Mouse (Mus musculus): ENCODE results near the gene Cdkn2c.

- no peak for TF ChIP-seq MAFK (IDR thresholded peaks at IDR 0.05; ENCODE audit: insufficient replicate concordance, low read length)
- no peak for TF ChIP-seq POLR2A (IDR thresholded peaks at IDR 0.05; ENCODE audit: low read depth, low read length)
- TF ChIP-seq CTCF (conservative IDR thresholded peaks at IDR 0.05 in 1 of 2, IDR thresholded peaks at IDR 0.05 in 1 of 2; ENCODE audit: low read depth in 2 of 2, low read length in 2 of 2), result no peak
- TF ChIP-seq HCFC1 (IDR thresholded peaks at IDR 0.05; ENCODE audit: low read depth, low read length), result no peak
- no peak for TF ChIP-seq ZC3H11A (IDR thresholded peaks at IDR 0.05; ENCODE audit: low read depth, low read length)
- TF ChIP-seq USF2 (conservative IDR thresholded peaks at IDR 0.05; ENCODE audit: low read depth, low read length), result no peak
- no peak for TF ChIP-seq SMC3 (IDR thresholded peaks at IDR 0.05; ENCODE audit: low read depth, low read length)
- no peak for TF ChIP-seq CHD1 (IDR thresholded peaks at IDR 0.05; ENCODE audit: low read depth, low read length)
- no peak for TF ChIP-seq USF1 (IDR thresholded peaks at IDR 0.05; ENCODE audit: low read depth, low read length)
- TF ChIP-seq NRF1 (IDR thresholded peaks at IDR 0.05; ENCODE audit: low read depth, low read length), result no peak
- TF ChIP-seq ETS1 (conservative IDR thresholded peaks at IDR 0.05; ENCODE audit: low read depth, low read length), result no peak
- no peak for TF ChIP-seq RAD21 (IDR thresholded peaks at IDR 0.05; ENCODE audit: low read depth, low read length)
These were observed 27.6 kb downstream of the Cdkn2c start for GRCm38 (mm10) chr4:109639356-109639755.
